Mouse (Mus musculus): Measurements from ENCODE around the gene Kbtbd12.

Gene Kbtbd12

GRCm38 (mm10) chr6:88637611-88638301, at the start of gene Kbtbd12:
TSS of gene Kbtbd12 (minus strand) at chr6:88637950.
- Histone ChIP-seq H3K27me3 (ENCODE audit: control insufficient read depth, insufficient read depth, low read length, poor library complexity, severe bottlenecking) (no peaks in the 10 kb centered on the region), H3K36me3 (ENCODE audit: control insufficient read depth, insufficient read depth, low read length, poor library complexity, severe bottlenecking) (no peaks in the 10 kb centered on the region)
- DNase-seq (ENCODE audit: low read depth, low spot score), result no peak

GRCm38 (mm10) chr6:88683380-88684053, 45.8 kb upstream of the Kbtbd12 start:
- DNase-seq (ENCODE audit: low read depth, low spot score), result no peak
- no peaks in the 10 kb centered on the region for H3K36me3 ChIP-seq (ENCODE audit: control insufficient read depth, insufficient read depth, low read length, poor library complexity, severe bottlenecking)
- no peaks in the 10 kb centered on the region for H3K27me3 ChIP-seq (ENCODE audit: control insufficient read depth, insufficient read depth, low read length, poor library complexity, severe bottlenecking)

GRCm38 (mm10) chr6:88681026-88681425, 43.3 kb upstream of the Kbtbd12 start:
- Histone ChIP-seq H3K36me3 (ENCODE audit: control insufficient read depth, insufficient read depth, low read length, poor library complexity, severe bottlenecking) (no peaks in the 10 kb centered on the region), H3K27me3 (ENCODE audit: control insufficient read depth, insufficient read depth, low read length, poor library complexity, severe bottlenecking) (no peaks in the 10 kb centered on the region)
- no peak for DNase-seq (ENCODE audit: low read depth, low spot score)

GRCm38 (mm10) chr6:88677738-88678137, 40.0 kb upstream of the Kbtbd12 start:
- DNase-seq (ENCODE audit: low read depth, low spot score), result no peak
- H3K27me3 ChIP-seq (ENCODE audit: control insufficient read depth, insufficient read depth, low read length, poor library complexity, severe bottlenecking), result no peaks in the 10 kb centered on the region
- no peaks in the 10 kb centered on the region for H3K36me3 ChIP-seq (ENCODE audit: control insufficient read depth, insufficient read depth, low read length, poor library complexity, severe bottlenecking)

- no peaks in the 10 kb centered on the region for H3K36me3 ChIP-seq (ENCODE audit: control insufficient read depth, insufficient read depth, low read length, poor library complexity, severe bottlenecking)
- peak; percentile 10 for DNase-seq (ENCODE audit: low read depth, low spot score)
- H3K27me3 ChIP-seq (ENCODE audit: control insufficient read depth, insufficient read depth, low read length, poor library complexity, severe bottlenecking), result no peaks in the 10 kb centered on the region
These were observed 39.3 kb upstream of the Kbtbd12 start for GRCm38 (mm10) chr6:88676753-88677736.

- H3K36me3 ChIP-seq (ENCODE audit: control insufficient read depth, insufficient read depth, low read length, poor library complexity, severe bottlenecking), result no peaks in the 10 kb centered on the region
- DNase-seq (ENCODE audit: low read depth, low spot score), result no peak
- no peaks in the 10 kb centered on the region for H3K27me3 ChIP-seq (ENCODE audit: control insufficient read depth, insufficient read depth, low read length, poor library complexity, severe bottlenecking)
These were observed 38.1 kb upstream of the Kbtbd12 start for GRCm38 (mm10) chr6:88675815-88676214.

GRCm38 (mm10) chr6:88662284-88662683, 24.5 kb upstream of the Kbtbd12 start:
- DNase-seq (ENCODE audit: low read depth, low spot score), result peak; percentile 60
- Histone ChIP-seq H3K27me3 (ENCODE audit: control insufficient read depth, insufficient read depth, low read length, poor library complexity, severe bottlenecking) (no peaks in the 10 kb centered on the region), H3K36me3 (ENCODE audit: control insufficient read depth, insufficient read depth, low read length, poor library complexity, severe bottlenecking) (no peaks in the 10 kb centered on the region)

- Histone ChIP-seq H3K36me3 (ENCODE audit: control insufficient read depth, insufficient read depth, low read length, poor library complexity, severe bottlenecking) (no peaks in the 10 kb centered on the region), H3K27me3 (ENCODE audit: control insufficient read depth, insufficient read depth, low read length, poor library complexity, severe bottlenecking) (no peaks in the 10 kb centered on the region)
- DNase-seq (ENCODE audit: low read depth, low spot score), result no peak
These were observed 23.9 kb upstream of the Kbtbd12 start for GRCm38 (mm10) chr6:88661696-88662095.

- DNase-seq (ENCODE audit: low read depth, low spot score), result no peak
- H3K36me3 ChIP-seq (ENCODE audit: control insufficient read depth, insufficient read depth, low read length, poor library complexity, severe bottlenecking), result no peaks in the 10 kb centered on the region
- no peaks in the 10 kb centered on the region; the same call in 1 of the 2 replicates for H3K27me3 ChIP-seq (ENCODE audit: control insufficient read depth, insufficient read depth, low read length, poor library complexity, severe bottlenecking)
These were observed 10.0 kb upstream of the Kbtbd12 start for GRCm38 (mm10) chr6:88647564-88648295.

GRCm38 (mm10) chr6:88644786-88645185, 7.0 kb upstream of the Kbtbd12 start:
- H3K36me3 ChIP-seq (ENCODE audit: control insufficient read depth, insufficient read depth, low read length, poor library complexity, severe bottlenecking), result no peaks in the 10 kb centered on the region
- no peak for DNase-seq (ENCODE audit: low read depth, low spot score)
- H3K27me3 ChIP-seq (ENCODE audit: control insufficient read depth, insufficient read depth, low read length, poor library complexity, severe bottlenecking), result no peaks in the 10 kb centered on the region; the same call in 1 of the 2 replicates

GRCm38 (mm10) chr6:88641346-88641920, 3.7 kb upstream of the Kbtbd12 start:
- Histone ChIP-seq H3K27me3 (ENCODE audit: control insufficient read depth, insufficient read depth, low read length, poor library complexity, severe bottlenecking) (no peaks in the 10 kb centered on the region; the same call in 1 of the 2 replicates), H3K36me3 (ENCODE audit: control insufficient read depth, insufficient read depth, low read length, poor library complexity, severe bottlenecking) (no peaks in the 10 kb centered on the region)
- DNase-seq (ENCODE audit: low read depth, low spot score), result no peak

GRCm38 (mm10) chr6:88640331-88640730, 2.6 kb upstream of the Kbtbd12 start:
- no peak for DNase-seq (ENCODE audit: low read depth, low spot score)
- no peaks in the 10 kb centered on the region for H3K36me3 ChIP-seq (ENCODE audit: control insufficient read depth, insufficient read depth, low read length, poor library complexity, severe bottlenecking)

GRCm38 (mm10) chr6:88639921-88640320, 2.2 kb upstream of the Kbtbd12 start:
- no peak for DNase-seq (ENCODE audit: low read depth, low spot score)
- H3K36me3 ChIP-seq (ENCODE audit: control insufficient read depth, insufficient read depth, low read length, poor library complexity, severe bottlenecking), result no peaks in the 10 kb centered on the region
- no peaks in the 10 kb centered on the region; the same call in 1 of the 2 replicates for H3K27me3 ChIP-seq (ENCODE audit: control insufficient read depth, insufficient read depth, low read length, poor library complexity, severe bottlenecking)

More at GRCm38 (mm10) chr6:88640331-88640730, 2.6 kb upstream of the Kbtbd12 start:
- H3K27me3 ChIP-seq (ENCODE audit: control insufficient read depth, insufficient read depth, low read length, poor library complexity, severe bottlenecking), result no peaks in the 10 kb centered on the region; the same call in 1 of the 2 replicates
